In the genomic region with DNA sequence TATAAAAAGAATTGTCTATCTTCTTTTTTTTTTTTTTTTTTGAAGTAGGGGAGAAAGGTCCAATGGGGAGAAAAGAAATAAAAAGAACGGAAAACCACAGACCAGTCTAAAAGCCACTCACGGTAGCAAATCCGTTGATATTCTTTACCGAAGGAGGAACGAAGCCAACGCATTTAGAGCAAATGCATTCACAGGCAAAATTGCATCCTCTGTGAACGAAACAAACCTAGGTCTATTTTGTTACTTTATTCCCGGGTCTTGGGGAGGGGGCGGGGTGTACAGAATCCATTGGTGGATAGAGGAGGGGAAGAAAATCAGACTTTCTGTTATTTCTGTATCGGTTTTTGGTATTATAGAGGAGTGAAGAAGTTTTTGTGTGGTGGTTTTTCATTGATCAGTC, we compare ENCODE assay signal across 10 mouse cellular contexts.
A peak's percentile ranks its signal among the peaks of the same experiment; 100 is the strongest.
DNase-seq lines count a peak whose midpoint lies in the region; ATAC-seq lines count a peak whose summit lies in the region.
"Had no signal": no experiment of that assay in that cellular context is flagged by ENCODE, and none has a peak within 500 bp of the region (broad histone marks: within the 10 kb centered on the region; RNA-seq: fewer than 3 reads in every experiment).

No protein-coding gene starts in this region.

- peaks cover 13% of the 10 kb centered on the region for H3K36me3 ChIP-seq in intestine, embryonic 14.5 days (ENCODE audit: control insufficient read depth, insufficient read depth, low read length)
- no peaks in the 10 kb centered on the region for H3K36me3 ChIP-seq in intestine, embryonic 16.5 days (ENCODE audit: control insufficient read depth, insufficient read depth, low read length)
- peaks cover 4% of the 10 kb centered on the region; the same call in 1 of the 2 replicates for H3K36me3 ChIP-seq in embryonic facial prominence, embryonic 15.5 days
- H3K36me3 ChIP-seq in intestine, embryonic 15.5 days = no peaks in the 10 kb centered on the region
- peaks cover 7% of the 10 kb centered on the region for H3K36me3 ChIP-seq in neural tube, embryonic 13.5 days

- 15% methylated on average over 10 of the region's 10 CpGs for WGBS in intestine, embryonic 14.5 days
- 24% methylated on average over 10 of the region's 10 CpGs for WGBS in intestine, embryonic 16.5 days
- 12% methylated on average over 10 of the region's 10 CpGs for WGBS in embryonic facial prominence, embryonic 15.5 days
- 30% methylated on average over 10 of the region's 10 CpGs for whole genome bisulfite sequencing in intestine, embryonic 15.5 days
- WGBS in neural tube, embryonic 13.5 days = 1% methylated on average over 10 of the region's 10 CpGs

- no peak overlapping the region for H3K9ac ChIP-seq in intestine, embryonic 14.5 days (ENCODE audit: low read length)
- no peak overlapping the region for H3K9ac ChIP-seq in intestine, embryonic 16.5 days (ENCODE audit: low read depth, low read length)
- H3K9ac ChIP-seq in embryonic facial prominence, embryonic 15.5 days = no peak overlapping the region
- no peak overlapping the region for H3K9ac ChIP-seq in intestine, embryonic 15.5 days
- peak overlapping the region; percentile 60; the same call in 1 of the 2 replicates for H3K9ac ChIP-seq in neural tube, embryonic 13.5 days

- peaks cover 16% of the 10 kb centered on the region for H3K27me3 ChIP-seq in intestine, embryonic 14.5 days (replicated peaks; ENCODE audit: control insufficient read depth, insufficient read depth, low read length)
- H3K27me3 ChIP-seq in intestine, embryonic 16.5 days (replicated peaks; ENCODE audit: control insufficient read depth, insufficient read depth, low read length) = peaks cover 34% of the 10 kb centered on the region
- H3K27me3 ChIP-seq in embryonic facial prominence, embryonic 15.5 days = peaks cover 44% of the 10 kb centered on the region
- H3K27me3 ChIP-seq in intestine, embryonic 15.5 days (replicated peaks) = peaks cover 13% of the 10 kb centered on the region
- peaks cover 22% of the 10 kb centered on the region for H3K27me3 ChIP-seq in neural tube, embryonic 13.5 days
- H3K27me3 ChIP-seq: CH12.LX had no signal

- H3K4me3 ChIP-seq in intestine, embryonic 14.5 days (ENCODE audit: low read depth, low read length) = no peak overlapping the region
- no peak overlapping the region for H3K4me3 ChIP-seq in intestine, embryonic 16.5 days (ENCODE audit: low read length)
- H3K4me3 ChIP-seq in embryonic facial prominence, embryonic 15.5 days (replicated peaks) = no peak overlapping the region
- no peak overlapping the region for H3K4me3 ChIP-seq in intestine, embryonic 15.5 days (replicated peaks)
- H3K4me3 ChIP-seq in neural tube, embryonic 13.5 days = peak overlapping the region; percentile 33

- no peaks in the 10 kb centered on the region for H3K9me3 ChIP-seq in intestine, embryonic 14.5 days (ENCODE audit: control insufficient read depth, low read length)
- H3K9me3 ChIP-seq in intestine, embryonic 16.5 days (ENCODE audit: control insufficient read depth, low read length) = no peaks in the 10 kb centered on the region
- no peaks in the 10 kb centered on the region for H3K9me3 ChIP-seq in embryonic facial prominence, embryonic 15.5 days (replicated peaks)
- H3K9me3 ChIP-seq in intestine, embryonic 15.5 days = no peaks in the 10 kb centered on the region
- H3K9me3 ChIP-seq in neural tube, embryonic 13.5 days = no peaks in the 10 kb centered on the region

- no peak for DNase-seq in intestine, embryonic 14.5 days (ENCODE audit: low spot score)
- DNase-seq in layer of hippocampus, adult 9-10 months (ENCODE audit: low spot score) = no peak
- DNase-seq in gastrocnemius, adult 8-10 months (ENCODE audit: low spot score in 2 of 2) = no peak
- DNase-seq: gastrocnemius, postnatal 10 days had no signal

- H3K4me2 ChIP-seq in intestine, embryonic 14.5 days (ENCODE audit: low read length) = peak overlapping the region; percentile 48
- H3K4me2 ChIP-seq in intestine, embryonic 16.5 days (ENCODE audit: low read depth, low read length) = no peak overlapping the region
- peak overlapping the region; percentile 46 for H3K4me2 ChIP-seq in embryonic facial prominence, embryonic 15.5 days (replicated peaks)
- peak overlapping the region; percentile 50 for H3K4me2 ChIP-seq in intestine, embryonic 15.5 days (replicated peaks)
- peak overlapping the region; percentile 59 for H3K4me2 ChIP-seq in neural tube, embryonic 13.5 days

- no peak for ATAC-seq in intestine, embryonic 14.5 days (replicated peaks; ENCODE audit: low FRiP score, low TSS enrichment, low read depth)
- ATAC-seq in intestine, embryonic 16.5 days = no peak
- no peak for ATAC-seq in embryonic facial prominence, embryonic 15.5 days (ENCODE audit: insufficient number of reproducible peaks, low FRiP score, low TSS enrichment, low read depth)
- ATAC-seq in intestine, embryonic 15.5 days = no peak
- peak; percentile 17 for ATAC-seq in neural tube, embryonic 13.5 days (ENCODE audit: low read depth)
- no peak for ATAC-seq in erythroblast, adult 5-6 weeks (replicated peaks; ENCODE audit: low FRiP score, poor library complexity, severe bottlenecking)

- peaks cover 38% of the 10 kb centered on the region for H3K4me1 ChIP-seq in intestine, embryonic 14.5 days (replicated peaks; ENCODE audit: control insufficient read depth, insufficient read depth, low read length)
- H3K4me1 ChIP-seq in intestine, embryonic 16.5 days (ENCODE audit: control insufficient read depth, insufficient read depth, low read length) = peaks cover 21% of the 10 kb centered on the region
- peaks cover 29% of the 10 kb centered on the region for H3K4me1 ChIP-seq in embryonic facial prominence, embryonic 15.5 days
- peaks cover 25% of the 10 kb centered on the region for H3K4me1 ChIP-seq in intestine, embryonic 15.5 days (replicated peaks)
- peaks cover 74% of the 10 kb centered on the region for H3K4me1 ChIP-seq in neural tube, embryonic 13.5 days (replicated peaks)

- H3K27ac ChIP-seq in intestine, embryonic 14.5 days (ENCODE audit: low read depth) = peak overlapping the region; percentile 62; the same call in 1 of the 2 replicates
- no peak overlapping the region for H3K27ac ChIP-seq in intestine, embryonic 16.5 days (ENCODE audit: low read length)
- no peak overlapping the region for H3K27ac ChIP-seq in embryonic facial prominence, embryonic 15.5 days (replicated peaks)
- H3K27ac ChIP-seq in intestine, embryonic 15.5 days = no peak overlapping the region
- H3K27ac ChIP-seq in neural tube, embryonic 13.5 days (replicated peaks) = peak overlapping the region; percentile 86

Comparison
In these comparisons a context has a peak if more than half of its experiments do, and no peak if none do; other contexts are left out.
1. H3K27ac ChIP-seq: peak in intestine, embryonic 14.5 days (single experiment) and neural tube, embryonic 13.5 days (single experiment); none in intestine, embryonic 16.5 days (single experiment), embryonic facial prominence, embryonic 15.5 days (single experiment) and intestine, embryonic 15.5 days (single experiment).